Mouse (Mus musculus) stomach, embryonic 15.5 days (tissue): Measurements from ENCODE around the gene Dzank1. TPM values are rescaled to one million over a fixed set of nuclear protein-coding genes. Genes with fewer than 3 reads are reported as not detected.

Source experiments
- ATAC-seq: fragments of 200-750 bp; cut with Nextera tagmentation; 2 replicates; pipeline ENCODE4 v1.8.0; 2017; ENCODE audit warnings: low read depth, moderate number of reproducible peaks, moderate TSS enrichment; ENCODE audit not compliant: insufficient read depth, low FRiP score
- H3K27ac ChIP-seq: fragments of 300-500 bp; sonication (generic); 2 replicates; pipeline ENCODE4 v1.5.1; 2015; ENCODE audit warnings: mild to moderate bottlenecking, inconsistent platforms
- H3K27me3 ChIP-seq: fragments of 300-500 bp; sonication (generic); replicated peaks from 2 replicates; pipeline ENCODE4 v1.6.1; 2015; ENCODE audit warnings: inconsistent platforms
- H3K36me3 ChIP-seq: fragments of 300-500 bp; sonication (generic); 2 replicates; pipeline ENCODE4 v1.6.1; 2015; ENCODE audit warnings: inconsistent platforms
- H3K4me1 ChIP-seq: fragments of 300-500 bp; sonication (generic); 2 replicates; pipeline ENCODE4 v1.6.1; 2015; ENCODE audit warnings: inconsistent platforms
- H3K4me2 ChIP-seq: fragments of 300-500 bp; sonication (generic); 2 replicates; pipeline ENCODE4 v1.6.1; 2015; ENCODE audit warnings: mild to moderate bottlenecking, inconsistent platforms
- H3K4me3 ChIP-seq: fragments of 300-500 bp; sonication (generic); replicated peaks from 2 replicates; pipeline ENCODE4 v1.5.1; 2015; ENCODE audit warnings: inconsistent platforms
- H3K9ac ChIP-seq: fragments of 300-500 bp; sonication (generic); 2 replicates; pipeline ENCODE4 v1.6.1; 2015; ENCODE audit warnings: inconsistent platforms
- H3K9me3 ChIP-seq: fragments of 300-500 bp; sonication (generic); 2 replicates; pipeline ENCODE4 v1.6.1; 2016; ENCODE audit warnings: inconsistent platforms
- WGBS: fragments of 180-500 bp; shearing (Covaris S2); methylation state at CpG from one replicate; pipeline ENCODE4 v1.1.7; 2015; 5-methylcytosine and 5-hydroxymethylcytosine counted together
- polyA plus RNA-seq: library from polyadenylated mRNA; unstranded; fragments of >200 nt; fragmentation: Nextera tagmentation; extraction: Ambion mirVana; gene quantifications from 2 replicates; pipeline ENCODE4 v1.2.1, GENCODE M21; 2015

The Dzank1 gene
- polyA plus RNA-seq, 1 experiment from 2014 or later, result 2.4 TPM

DNA sequence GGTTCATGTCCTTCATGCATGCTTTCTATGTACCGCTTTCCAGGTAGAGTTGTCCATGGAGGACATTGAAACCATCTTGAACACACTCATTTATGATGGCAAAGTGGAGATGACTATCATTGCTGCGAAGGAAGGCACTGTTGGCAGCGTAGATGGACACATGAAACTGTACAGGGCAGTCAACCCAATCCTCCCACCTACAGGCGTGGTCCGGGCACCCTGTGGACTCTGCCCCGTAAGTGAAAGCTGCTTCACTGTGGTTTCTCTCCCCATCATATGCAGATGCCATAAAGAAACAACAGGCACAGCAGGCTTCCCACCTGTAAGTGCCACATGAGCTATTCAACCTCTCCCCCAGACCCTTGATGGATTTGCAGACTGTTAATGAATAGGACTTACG lies 9.9 kb upstream of the Dzank1 start:
- H3K36me3 ChIP-seq, result peaks cover 68% of the 10 kb centered on the region
- ATAC-seq, result no peak
- H3K4me3 ChIP-seq, result no peak overlapping the region

DNA sequence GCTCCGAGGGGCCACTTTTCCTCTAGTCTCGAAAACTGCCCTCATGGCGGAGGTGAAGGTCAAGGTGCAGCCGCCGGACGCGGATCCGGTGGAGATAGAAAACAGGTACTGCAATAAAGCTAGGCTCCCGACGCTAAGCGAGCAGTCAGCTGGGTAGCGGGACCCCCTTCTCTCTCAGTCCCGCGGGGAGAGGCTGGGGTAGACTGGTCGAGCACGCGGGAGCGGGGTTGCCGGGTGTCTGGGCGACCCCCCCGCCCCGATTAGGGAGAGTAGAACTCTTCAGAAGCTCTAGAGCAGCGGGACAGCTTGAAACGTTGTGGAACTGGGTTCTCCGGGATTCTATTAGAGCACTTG lies 584 bp upstream of the Dzank1 start:
- Histone ChIP-seq H3K4me2 (peak overlapping the region; percentile 94), H3K4me3 (peak overlapping the region; percentile 94), H3K9me3 (no peaks in the 10 kb centered on the region), H3K36me3 (peaks cover 6% of the 10 kb centered on the region; the same call in 1 of the 2 replicates), H3K9ac (peak overlapping the region; percentile 88), H3K27ac (peak overlapping the region; percentile 91), H3K27me3 (peaks cover 9% of the 10 kb centered on the region; the same call in 1 of the 2 replicates), H3K4me1 (peaks cover 10% of the 10 kb centered on the region)
- peak; percentile 41 for ATAC-seq
- under 1% methylated on average over 24 of the region's 25 CpGs for WGBS

More for the DNA sequence above, 9.9 kb upstream of the Dzank1 start:
- no peaks in the 10 kb centered on the region for H3K4me1 ChIP-seq
- no peaks in the 10 kb centered on the region for H3K9me3 ChIP-seq
- 92% methylated on average over 7 of the region's 7 CpGs for WGBS
- no peak overlapping the region for H3K9ac ChIP-seq
- no peak overlapping the region for H3K4me2 ChIP-seq
- H3K27me3 ChIP-seq, result no peaks in the 10 kb centered on the region
- no peak overlapping the region for H3K27ac ChIP-seq

DNA sequence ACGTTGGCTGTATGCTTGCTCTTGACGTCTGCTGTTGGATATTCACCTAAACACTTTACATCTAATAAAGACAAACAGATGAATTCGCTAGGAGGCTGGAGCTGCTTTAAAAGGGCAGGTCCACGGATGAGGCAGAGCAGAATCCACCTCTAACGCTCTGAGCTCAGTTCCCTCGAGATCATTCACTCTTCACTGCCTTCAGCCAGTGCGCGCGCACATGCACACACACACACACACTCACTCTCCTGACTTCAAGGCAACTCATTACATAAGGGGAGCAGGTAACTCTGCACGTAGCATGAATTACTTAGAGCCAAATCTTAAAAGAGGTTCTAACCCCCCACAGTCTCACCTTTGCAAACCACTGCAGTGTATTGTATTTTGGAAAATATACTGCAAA lies 1.4 kb downstream of the Dzank1 start:
- no peak overlapping the region for H3K27ac ChIP-seq
- H3K4me3 ChIP-seq, result no peak overlapping the region
- H3K4me1 ChIP-seq, result peaks cover 10% of the 10 kb centered on the region
- 60% methylated on average over 10 of the region's 10 CpGs for WGBS
- ATAC-seq, result no peak
- H3K4me2 ChIP-seq, result no peak overlapping the region
- no peak overlapping the region for H3K9ac ChIP-seq
- no peaks in the 10 kb centered on the region for H3K36me3 ChIP-seq
- peaks cover 9% of the 10 kb centered on the region; the same call in 1 of the 2 replicates for H3K27me3 ChIP-seq
- no peaks in the 10 kb centered on the region for H3K9me3 ChIP-seq

DNA sequence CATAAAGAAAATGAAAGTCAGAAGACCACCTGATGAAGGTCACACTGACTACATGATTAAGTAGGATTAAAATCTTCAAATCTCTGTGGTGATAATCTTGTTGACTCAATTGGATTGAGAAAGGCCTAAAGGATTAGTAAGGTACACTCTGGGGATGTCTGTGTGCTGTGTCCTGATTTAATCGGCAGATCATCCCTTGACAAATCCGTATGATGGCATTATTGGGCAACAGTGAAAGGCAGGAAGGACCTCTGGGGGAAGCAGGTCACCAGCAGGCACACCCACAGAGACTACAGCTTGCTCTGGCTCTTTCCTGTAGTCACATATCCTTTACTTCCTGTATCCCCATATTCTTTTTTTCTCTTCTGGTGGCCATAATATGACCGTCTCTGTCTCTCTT lies 7.4 kb downstream of the Dzank1 start:
- Histone ChIP-seq H3K4me3 (no peak overlapping the region), H3K36me3 (no peaks in the 10 kb centered on the region), H3K9me3 (no peaks in the 10 kb centered on the region), H3K4me1 (no peaks in the 10 kb centered on the region), H3K9ac (no peak overlapping the region), H3K4me2 (no peak overlapping the region), H3K27ac (no peak overlapping the region), H3K27me3 (no peaks in the 10 kb centered on the region)
- ATAC-seq, result no peak
- 75% methylated on average over 3 of the region's 3 CpGs for WGBS

DNA sequence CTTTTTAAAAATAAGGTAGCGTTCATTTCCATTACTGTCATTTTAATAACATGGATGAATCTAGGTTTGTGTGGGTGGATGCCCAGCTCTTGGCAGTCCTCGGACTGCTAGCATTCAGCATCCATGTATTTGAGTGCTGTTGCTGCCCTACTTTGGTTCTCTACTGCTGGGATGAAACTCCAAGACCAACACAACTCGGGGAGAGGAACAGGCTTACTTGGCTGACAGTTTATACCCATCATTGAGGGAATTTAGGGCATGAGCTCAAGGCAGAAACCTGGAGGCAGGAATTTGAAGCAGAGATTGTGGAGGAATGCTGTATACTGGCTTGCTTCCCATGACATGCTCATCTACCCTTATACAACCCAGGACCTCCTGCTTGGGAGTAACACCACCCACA lies 12.6 kb downstream of the Dzank1 start:
- 76% methylated on average over 3 of the region's 3 CpGs for WGBS
- no peak overlapping the region for H3K4me2 ChIP-seq
- H3K4me3 ChIP-seq, result no peak overlapping the region
- no peaks in the 10 kb centered on the region for H3K36me3 ChIP-seq
- no peaks in the 10 kb centered on the region for H3K4me1 ChIP-seq
- H3K27ac ChIP-seq, result no peak overlapping the region
- H3K9me3 ChIP-seq, result no peaks in the 10 kb centered on the region
- H3K27me3 ChIP-seq, result no peaks in the 10 kb centered on the region
- H3K9ac ChIP-seq, result no peak overlapping the region
- no peak for ATAC-seq

DNA sequence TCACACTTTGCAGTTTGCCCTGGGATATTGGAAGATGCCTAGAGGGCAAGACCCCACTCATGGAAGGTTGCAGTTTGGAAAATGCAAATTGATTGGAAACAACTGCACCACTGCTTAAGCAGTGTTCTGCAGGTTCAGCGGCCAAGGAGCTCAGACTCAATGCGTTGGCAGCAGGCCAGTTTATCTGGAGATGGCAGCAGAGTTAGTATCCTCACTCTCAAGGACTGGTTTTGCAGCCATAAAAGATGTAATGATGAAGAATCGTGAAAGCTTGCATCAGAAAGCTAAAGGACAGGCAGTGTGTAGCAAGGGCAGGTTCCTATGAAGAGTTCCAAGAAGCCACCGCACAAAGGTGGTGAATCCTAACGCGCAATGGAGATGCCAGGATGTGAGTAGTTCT lies 25.1 kb downstream of the Dzank1 start:
- WGBS, result 82% methylated on average over 6 of the region's 6 CpGs
- no peak for ATAC-seq
- Histone ChIP-seq H3K9me3 (no peaks in the 10 kb centered on the region), H3K4me2 (no peak overlapping the region), H3K9ac (no peak overlapping the region), H3K4me1 (no peaks in the 10 kb centered on the region), H3K27ac (no peak overlapping the region), H3K36me3 (no peaks in the 10 kb centered on the region), H3K4me3 (no peak overlapping the region), H3K27me3 (no peaks in the 10 kb centered on the region)

DNA sequence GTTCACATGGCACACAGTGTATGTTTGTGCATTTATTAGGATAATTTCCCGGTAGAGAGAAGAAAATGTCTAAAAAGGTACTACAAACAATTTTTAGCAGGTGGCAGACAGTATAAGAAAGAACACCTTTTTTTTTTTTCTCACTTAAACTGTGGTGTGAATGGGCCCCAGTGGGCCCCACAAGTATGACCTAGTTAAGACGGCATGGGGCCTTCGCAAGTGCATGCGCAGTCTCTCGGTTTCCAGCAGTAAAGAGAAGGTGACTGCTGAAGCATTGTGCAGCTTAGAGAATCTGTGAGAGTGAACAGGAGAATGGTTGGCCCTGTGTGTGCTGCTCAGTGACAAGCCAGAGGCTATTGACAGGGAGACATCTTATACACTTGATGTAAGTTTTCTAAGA lies 37.9 kb downstream of the Dzank1 start:
- Histone ChIP-seq H3K9ac (no peak overlapping the region), H3K4me3 (no peak overlapping the region), H3K4me2 (no peak overlapping the region), H3K36me3 (no peaks in the 10 kb centered on the region), H3K9me3 (no peaks in the 10 kb centered on the region), H3K4me1 (peaks cover 4% of the 10 kb centered on the region; the same call in 1 of the 2 replicates), H3K27ac (no peak overlapping the region), H3K27me3 (no peaks in the 10 kb centered on the region)
- ATAC-seq, result no peak
- 86% methylated on average over 5 of the region's 5 CpGs for WGBS

DNA sequence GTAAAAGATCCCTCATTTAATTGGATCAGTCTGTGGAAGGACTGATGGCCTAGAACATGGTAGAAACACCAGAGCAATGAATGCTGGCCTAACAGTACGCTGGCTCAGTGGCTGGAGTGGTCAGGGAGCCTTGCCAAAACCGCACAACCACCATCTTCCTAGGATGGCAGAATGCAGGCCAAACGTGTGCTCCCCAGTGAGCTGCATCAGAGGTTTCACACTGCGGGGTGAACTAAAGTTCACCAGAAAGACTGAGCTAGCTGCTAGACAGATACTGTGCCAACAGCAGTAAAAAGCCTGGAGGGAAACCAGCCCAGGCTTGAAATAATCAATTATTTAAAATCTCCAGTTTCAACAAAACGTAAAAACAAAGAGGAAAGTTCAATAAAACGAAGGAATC lies 39.7 kb downstream of the Dzank1 start:
- Histone ChIP-seq H3K27me3 (no peaks in the 10 kb centered on the region), H3K4me2 (no peak overlapping the region), H3K27ac (0 out of 2 replicates have a peak overlapping the region, but pooled peaks have one; percentile 7), H3K9me3 (no peaks in the 10 kb centered on the region), H3K4me3 (no peak overlapping the region), H3K4me1 (peaks cover 4% of the 10 kb centered on the region; the same call in 1 of the 2 replicates), H3K9ac (no peak overlapping the region), H3K36me3 (no peaks in the 10 kb centered on the region)
- ATAC-seq, result no peak
- WGBS, result 51% methylated on average over 6 of the region's 6 CpGs

DNA sequence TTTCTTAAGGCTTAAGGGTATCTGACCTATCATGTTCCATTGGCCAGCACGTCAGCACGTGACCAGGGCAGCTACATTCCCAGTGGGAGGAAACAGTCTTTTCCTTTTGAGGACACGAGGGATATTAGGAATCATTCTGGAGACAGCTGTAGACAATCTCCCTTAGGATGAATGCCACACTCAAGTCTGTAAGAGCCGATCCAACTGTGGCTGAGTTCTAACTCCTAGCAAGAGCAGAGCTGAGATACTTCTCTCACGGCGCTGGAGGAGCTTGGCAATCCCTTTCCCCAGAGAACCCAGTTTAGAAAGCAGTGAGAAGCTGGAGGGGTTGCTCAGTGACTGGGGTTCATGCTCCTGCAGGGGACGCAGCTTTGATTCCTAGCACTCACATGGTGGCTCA lies 41.8 kb downstream of the Dzank1 start:
- no peak for ATAC-seq
- H3K9ac ChIP-seq, result no peak overlapping the region
- no peaks in the 10 kb centered on the region for H3K36me3 ChIP-seq
- no peaks in the 10 kb centered on the region for H3K9me3 ChIP-seq
- 74% methylated on average over 7 of the region's 7 CpGs for WGBS
- H3K4me2 ChIP-seq, result no peak overlapping the region
- no peak overlapping the region for H3K27ac ChIP-seq
- no peak overlapping the region for H3K4me3 ChIP-seq
- no peaks in the 10 kb centered on the region for H3K27me3 ChIP-seq
- H3K4me1 ChIP-seq, result peaks cover 4% of the 10 kb centered on the region; the same call in 1 of the 2 replicates

DNA sequence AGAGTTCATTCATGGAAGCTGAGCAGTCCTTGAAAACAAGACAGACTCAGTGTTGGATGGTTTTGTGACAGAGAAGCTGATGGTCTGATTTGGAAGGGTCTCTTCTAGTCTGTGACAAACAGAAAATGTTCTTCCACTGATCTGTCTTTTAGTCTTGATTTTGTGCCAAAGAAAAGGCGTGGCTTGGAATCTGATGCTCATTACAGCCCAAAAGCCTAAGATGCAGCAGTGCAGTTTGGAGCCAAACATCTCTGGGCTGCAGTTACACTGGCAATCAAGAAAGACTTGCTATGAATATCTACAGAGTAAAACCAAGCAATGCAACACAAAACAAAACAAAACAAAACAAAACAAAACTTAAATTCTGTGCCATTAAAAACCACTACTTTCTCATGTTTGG lies 43.1 kb downstream of the Dzank1 start:
- Histone ChIP-seq H3K27ac (no peak overlapping the region), H3K9me3 (no peaks in the 10 kb centered on the region), H3K27me3 (no peaks in the 10 kb centered on the region), H3K4me2 (no peak overlapping the region), H3K36me3 (no peaks in the 10 kb centered on the region), H3K9ac (no peak overlapping the region), H3K4me3 (no peak overlapping the region), H3K4me1 (peaks cover 4% of the 10 kb centered on the region; the same call in 1 of the 2 replicates)
- ATAC-seq, result no peak
- 69% methylated on average over 1 of the region's 1 CpGs for WGBS

DNA sequence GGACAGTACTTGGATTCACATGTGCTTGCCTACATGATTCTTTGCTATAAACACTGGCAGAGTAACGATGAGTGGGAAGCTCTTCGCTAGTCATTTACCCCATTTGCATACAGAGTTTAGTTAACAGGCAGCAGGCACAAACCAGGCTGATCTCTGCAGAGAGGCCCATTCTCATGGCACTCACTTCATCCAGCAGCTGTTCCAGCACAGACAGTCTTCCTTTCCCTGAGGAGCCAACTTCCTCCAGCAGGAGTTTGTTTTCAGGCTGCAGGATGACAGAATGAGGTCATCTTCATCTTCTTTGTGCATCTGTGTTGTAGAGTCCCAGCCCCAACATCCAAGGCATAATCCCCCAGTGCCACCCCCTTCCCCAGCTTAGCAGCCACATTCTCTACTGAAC lies 47.8 kb downstream of the Dzank1 start:
- Histone ChIP-seq H3K4me1 (no peaks in the 10 kb centered on the region), H3K4me2 (no peak overlapping the region), H3K36me3 (no peaks in the 10 kb centered on the region), H3K9ac (no peak overlapping the region), H3K27me3 (no peaks in the 10 kb centered on the region), H3K27ac (no peak overlapping the region), H3K4me3 (no peak overlapping the region), H3K9me3 (no peaks in the 10 kb centered on the region)
- no peak for ATAC-seq
- WGBS, result 71% methylated on average over 2 of the region's 2 CpGs

DNA sequence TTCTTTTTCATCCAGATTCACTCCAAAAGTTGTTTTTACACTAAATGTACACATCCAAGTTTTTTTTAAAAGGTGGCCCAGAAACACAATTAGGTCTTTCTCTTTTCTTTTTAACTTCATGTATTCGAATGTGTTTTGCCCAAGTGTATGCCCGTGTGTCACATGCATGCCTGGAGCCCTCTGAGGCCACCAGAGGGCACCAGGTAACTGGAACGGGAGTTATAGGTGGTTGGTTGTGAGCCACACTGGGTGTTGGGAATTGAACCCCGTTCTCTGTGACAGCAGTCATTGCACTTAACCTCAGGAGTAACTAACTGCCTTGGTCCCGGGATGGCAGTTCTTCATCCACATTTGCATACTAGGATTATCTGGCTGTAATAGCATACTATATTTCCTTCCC lies 60.0 kb downstream of the Dzank1 start:
- ATAC-seq, result no peak
- WGBS, result 66% methylated on average over 5 of the region's 5 CpGs
- no peaks in the 10 kb centered on the region for H3K27me3 ChIP-seq

DNA sequence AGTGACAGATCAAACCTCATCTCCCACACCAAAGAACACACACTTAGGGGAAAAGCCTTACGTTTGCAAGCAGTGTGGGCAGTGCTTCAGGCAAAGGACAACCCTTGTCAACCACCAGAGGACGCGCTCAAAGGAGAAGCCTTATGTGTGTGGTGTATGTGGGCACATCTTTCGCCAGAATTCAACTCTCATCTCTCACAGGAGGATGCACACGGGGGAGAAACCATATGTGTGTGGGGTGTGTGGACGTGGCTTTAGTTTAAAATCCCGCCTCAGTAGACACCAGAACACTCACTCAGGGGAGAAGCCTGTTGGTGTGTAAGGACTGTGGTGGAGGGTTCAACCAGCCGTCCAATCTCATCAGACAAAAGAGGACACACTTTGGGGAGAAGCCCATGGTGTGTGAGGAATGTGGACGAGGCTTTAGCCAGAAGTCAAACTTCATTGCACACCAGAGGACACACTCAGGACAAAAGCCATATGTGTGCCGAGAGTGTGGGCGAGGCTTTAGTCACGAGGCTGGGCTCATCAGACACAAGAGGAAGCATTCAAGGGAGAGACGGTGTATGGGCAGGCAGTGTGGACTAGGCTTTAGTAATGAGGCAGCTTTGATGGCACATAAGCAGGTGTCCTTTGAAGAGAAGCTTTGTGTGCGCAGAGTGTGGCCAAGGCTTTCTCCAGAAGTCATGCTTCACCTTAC lies 61.2 kb downstream of the Dzank1 start:
- Histone ChIP-seq H3K27me3 (no peaks in the 10 kb centered on the region), H3K4me3 (no peak overlapping the region), H3K9ac (no peak overlapping the region), H3K4me2 (no peak overlapping the region), H3K36me3 (no peaks in the 10 kb centered on the region), H3K4me1 (no peaks in the 10 kb centered on the region), H3K27ac (no peak overlapping the region), H3K9me3 (no peaks in the 10 kb centered on the region)
- WGBS, result 78% methylated on average over 14 of the region's 14 CpGs
- ATAC-seq, result no peak

More for the DNA sequence above, 60.0 kb downstream of the Dzank1 start:
- no peak overlapping the region for H3K9ac ChIP-seq
- no peak overlapping the region for H3K27ac ChIP-seq
- H3K4me2 ChIP-seq, result no peak overlapping the region
- no peaks in the 10 kb centered on the region for H3K9me3 ChIP-seq
- no peaks in the 10 kb centered on the region for H3K36me3 ChIP-seq
- no peaks in the 10 kb centered on the region for H3K4me1 ChIP-seq
- no peak overlapping the region for H3K4me3 ChIP-seq
